Mouse (Mus musculus) stomach, embryonic 16.5 days (tissue): ENCODE data around the gene Abca5. TPM values are rescaled to one million over a fixed set of nuclear protein-coding genes. Genes with fewer than 3 reads are reported as not detected.

Experiments
- ATAC-seq: fragments of 200-750 bp; cut with Nextera tagmentation; 2 replicates; pipeline ENCODE4 v1.8.0; 2017; ENCODE audit warnings: moderate number of reproducible peaks, moderate TSS enrichment; ENCODE audit not compliant: insufficient read depth, low FRiP score
- H3K27ac ChIP-seq: fragments of 300-500 bp; sonication (generic); 2 replicates; pipeline ENCODE4 v1.5.1; 2014; ENCODE audit warnings: low read length
- H3K27me3 ChIP-seq: fragments of 300-500 bp; sonication (generic); 2 replicates; pipeline ENCODE4 v1.6.1; 2014; ENCODE audit warnings: low read length, control low read depth, mixed read lengths; ENCODE audit not compliant: control insufficient read depth, insufficient read depth
- H3K36me3 ChIP-seq: fragments of 300-500 bp; sonication (generic); 2 replicates; pipeline ENCODE4 v1.6.1; 2014; ENCODE audit warnings: low read length; ENCODE audit not compliant: control insufficient read depth, insufficient read depth
- H3K4me1 ChIP-seq: fragments of 300-500 bp; sonication (generic); 2 replicates; pipeline ENCODE4 v1.6.1; 2014; ENCODE audit warnings: low read length, control low read depth, mixed read lengths; ENCODE audit not compliant: control insufficient read depth, insufficient read depth
- H3K4me2 ChIP-seq: fragments of 300-500 bp; sonication (generic); 2 replicates; pipeline ENCODE4 v1.6.1; 2014; ENCODE audit warnings: low read depth, low read length, mixed read lengths
- H3K4me3 ChIP-seq: fragments of 300-500 bp; sonication (generic); replicated peaks from 2 replicates; pipeline ENCODE4 v1.5.1; 2014; ENCODE audit warnings: mild to moderate bottlenecking, low read length
- H3K9ac ChIP-seq: fragments of 300-500 bp; sonication (generic); 2 replicates; pipeline ENCODE4 v1.6.1; 2014; ENCODE audit warnings: low read length
- H3K9me3 ChIP-seq: fragments of 300-500 bp; sonication (generic); replicated peaks from 2 replicates; pipeline ENCODE4 v1.6.1; 2016; ENCODE audit warnings: low read length, control low read depth; ENCODE audit not compliant: control insufficient read depth
- WGBS: fragments of 180-500 bp; shearing (Covaris S2); extraction: QIAGEN DNeasy Blood & Tissue Kit; methylation state at CpG from one replicate; pipeline ENCODE4 v1.1.7; 2014; 5-methylcytosine and 5-hydroxymethylcytosine counted together
- polyA plus RNA-seq: library from polyadenylated mRNA; unstranded; fragments of >200 nt; fragmentation: Nextera tagmentation; extraction: Ambion mirVana; gene quantifications from 2 replicates; pipeline ENCODE4 v1.2.1, GENCODE M21; 2015

The Abca5 gene
- 3.8 and 4.3 TPM in 2 replicates for polyA plus RNA-seq

GRCm38 (mm10) chr11:110337289-110338245 is at the start of gene Abca5:
Gene Abca5, minus strand, starts transcription at chr11:110337716.
- Histone ChIP-seq H3K4me2 (peak within 1 kb of the TSS; percentile 98), H3K4me1 (no peaks in the 10 kb centered on the region), H3K36me3 (no peaks in the 10 kb centered on the region), H3K4me3 (peak within 1 kb of the TSS; percentile 88), H3K9ac (peak within 1 kb of the TSS; percentile 80), H3K27ac (no peak within 1 kb of the TSS), H3K27me3 (no peaks in the 10 kb centered on the region), H3K9me3 (no peaks in the 10 kb centered on the region)
- under 1% methylated on average over 89 of the region's 95 CpGs for WGBS
- peak; percentile 96 for ATAC-seq

GRCm38 (mm10) chr11:110385487-110385886 is 48.0 kb upstream of the Abca5 start:
- Histone ChIP-seq H3K27me3 (no peaks in the 10 kb centered on the region), H3K9me3 (no peaks in the 10 kb centered on the region), H3K4me3 (no peak overlapping the region), H3K4me1 (no peaks in the 10 kb centered on the region), H3K4me2 (no peak overlapping the region), H3K36me3 (no peaks in the 10 kb centered on the region), H3K9ac (no peak overlapping the region), H3K27ac (no peak overlapping the region)
- no peak for ATAC-seq
- WGBS: 78% methylated on average over 2 of the region's 2 CpGs

DNA sequence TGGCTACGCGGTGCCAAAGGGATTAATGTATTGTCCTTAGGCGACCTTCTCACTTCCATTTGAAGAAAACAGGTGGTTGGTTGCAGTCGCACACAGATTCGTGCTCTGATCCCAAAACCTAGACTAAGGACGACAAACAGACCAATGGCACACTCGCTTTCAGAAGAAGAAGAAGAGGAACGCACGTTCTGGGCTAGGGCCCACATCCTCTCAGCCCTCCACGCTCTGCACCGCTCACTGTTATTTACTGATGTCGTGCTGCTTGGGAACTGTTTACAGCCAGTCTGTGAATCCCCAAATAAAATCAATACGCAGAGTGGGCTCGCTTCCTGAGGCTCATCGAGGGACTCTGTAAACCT is 42.8 kb upstream of the Abca5 start:
- H3K4me1 ChIP-seq: no peaks in the 10 kb centered on the region
- H3K4me2 ChIP-seq: peak overlapping the region; percentile 57
- peak; percentile 19; the same call in 1 of the 2 replicates for ATAC-seq
- H3K27me3 ChIP-seq: no peaks in the 10 kb centered on the region
- WGBS: 20% methylated on average over 15 of the region's 15 CpGs
- H3K4me3 ChIP-seq: peak overlapping the region; percentile 35
- H3K9ac ChIP-seq: no peak overlapping the region
- peak overlapping the region; percentile 88 for H3K27ac ChIP-seq
- H3K9me3 ChIP-seq: no peaks in the 10 kb centered on the region
- no peaks in the 10 kb centered on the region for H3K36me3 ChIP-seq

DNA sequence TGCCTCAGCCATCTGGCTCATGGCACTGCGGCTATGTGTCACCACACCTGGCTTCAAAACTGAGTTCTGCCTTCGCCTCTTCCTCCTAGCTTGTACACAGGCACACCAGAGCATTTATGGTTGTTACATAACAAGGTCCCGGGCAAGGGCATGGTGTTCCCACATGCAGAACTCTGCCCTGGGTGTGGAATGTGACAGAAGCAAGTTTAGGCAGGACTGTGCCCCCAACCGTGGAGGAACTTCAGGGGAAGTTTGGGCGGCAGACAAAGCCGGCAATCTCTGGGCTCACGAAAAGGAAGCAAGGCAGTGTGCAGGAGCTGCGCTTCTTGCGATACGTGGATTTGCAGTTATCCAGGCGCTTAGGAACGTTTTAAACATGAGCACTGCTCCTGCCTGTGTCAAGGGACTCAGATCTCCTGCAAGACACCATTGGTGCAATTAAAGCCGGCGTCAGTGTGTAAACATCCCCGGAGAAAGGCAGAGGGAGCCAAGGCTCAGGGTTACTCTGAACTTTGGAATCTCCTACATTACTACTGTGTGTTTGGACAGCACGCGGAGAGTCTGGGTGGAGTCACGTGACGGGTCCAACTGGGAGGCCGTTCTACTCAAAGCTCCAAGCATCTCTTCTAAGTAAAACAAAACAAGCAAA is 42.3 kb upstream of the Abca5 start:
- H3K27ac ChIP-seq: peak overlapping the region; percentile 88

DNA sequence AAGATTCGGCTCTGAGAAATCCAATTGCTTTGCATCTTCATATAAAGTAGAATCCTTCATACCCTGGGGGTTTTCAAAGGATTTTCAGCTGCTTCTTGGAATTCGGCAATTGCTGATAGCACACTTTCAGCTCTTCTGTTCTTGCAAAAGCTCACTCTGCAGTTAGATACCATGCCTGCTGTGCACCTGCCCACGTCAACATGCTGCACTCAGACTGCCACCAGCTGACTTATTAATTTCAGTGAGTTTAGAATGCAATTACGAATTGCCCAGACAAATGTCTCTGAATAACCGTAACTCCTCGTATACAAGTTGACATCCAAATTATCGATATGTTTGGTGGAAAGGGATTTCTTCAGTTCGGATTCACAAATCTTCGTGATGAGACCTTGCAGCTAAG is 36.5 kb upstream of the Abca5 start:
- no peaks in the 10 kb centered on the region for H3K27me3 ChIP-seq
- H3K4me1 ChIP-seq: 0 out of 2 replicates have a peak, but pooled peaks cover 4% of the 10 kb centered on the region
- H3K9me3 ChIP-seq: no peaks in the 10 kb centered on the region
- H3K9ac ChIP-seq: no peak overlapping the region
- no peak overlapping the region for H3K27ac ChIP-seq
- no peak for ATAC-seq
- 84% methylated on average over 9 of the region's 9 CpGs for WGBS
- H3K4me3 ChIP-seq: no peak overlapping the region
- no peak overlapping the region for H3K4me2 ChIP-seq
- no peaks in the 10 kb centered on the region for H3K36me3 ChIP-seq

More for the DNA sequence above, 42.3 kb upstream of the Abca5 start:
- H3K4me1 ChIP-seq: no peaks in the 10 kb centered on the region
- H3K4me2 ChIP-seq: peak overlapping the region; percentile 57
- H3K27me3 ChIP-seq: no peaks in the 10 kb centered on the region
- WGBS: 5% methylated on average over 20 of the region's 20 CpGs
- H3K9ac ChIP-seq: peak overlapping the region; percentile 53
- peak overlapping the region; percentile 35 for H3K4me3 ChIP-seq
- ATAC-seq: peak; percentile 96
- H3K9me3 ChIP-seq: no peaks in the 10 kb centered on the region
- no peaks in the 10 kb centered on the region for H3K36me3 ChIP-seq

DNA sequence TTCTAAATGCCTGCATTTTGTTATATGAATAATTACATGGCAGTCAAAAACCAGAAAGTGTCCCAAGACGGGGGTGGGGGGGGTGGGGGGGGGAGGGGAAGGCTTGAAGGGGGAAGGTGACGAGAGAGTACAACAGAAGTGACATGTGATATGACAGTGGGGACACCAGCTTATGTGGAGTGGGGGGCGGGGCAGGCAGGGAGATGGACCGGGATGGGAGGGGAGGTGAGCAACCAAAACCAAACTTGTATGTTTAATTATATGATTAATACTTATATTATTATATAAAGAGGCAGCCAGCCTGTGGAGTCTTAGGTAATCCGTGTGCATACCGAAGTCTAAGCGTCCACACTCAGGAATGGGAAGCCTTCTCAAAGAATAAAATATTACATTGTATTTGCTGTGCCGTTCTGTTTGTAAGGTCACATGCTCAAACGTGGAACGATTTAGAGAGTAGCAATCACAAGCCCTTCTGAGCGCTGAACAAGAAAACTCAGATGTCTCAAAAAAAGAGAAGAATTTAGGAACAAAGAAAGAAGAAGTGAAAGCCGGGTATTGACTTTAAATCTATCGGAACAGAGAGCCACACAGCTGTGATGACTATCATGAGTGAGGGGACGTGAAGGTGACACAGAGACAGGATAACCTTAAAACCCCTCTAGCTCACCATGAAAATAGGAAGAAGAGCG is 34.9 kb upstream of the Abca5 start:
- Histone ChIP-seq H3K27ac (no peak overlapping the region), H3K9ac (no peak overlapping the region), H3K27me3 (no peaks in the 10 kb centered on the region), H3K9me3 (no peaks in the 10 kb centered on the region), H3K4me2 (no peak overlapping the region), H3K4me3 (no peak overlapping the region), H3K36me3 (no peaks in the 10 kb centered on the region), H3K4me1 (0 out of 2 replicates have a peak, but pooled peaks cover 4% of the 10 kb centered on the region)
- WGBS: 70% methylated on average over 15 of the region's 15 CpGs
- ATAC-seq: no peak

DNA sequence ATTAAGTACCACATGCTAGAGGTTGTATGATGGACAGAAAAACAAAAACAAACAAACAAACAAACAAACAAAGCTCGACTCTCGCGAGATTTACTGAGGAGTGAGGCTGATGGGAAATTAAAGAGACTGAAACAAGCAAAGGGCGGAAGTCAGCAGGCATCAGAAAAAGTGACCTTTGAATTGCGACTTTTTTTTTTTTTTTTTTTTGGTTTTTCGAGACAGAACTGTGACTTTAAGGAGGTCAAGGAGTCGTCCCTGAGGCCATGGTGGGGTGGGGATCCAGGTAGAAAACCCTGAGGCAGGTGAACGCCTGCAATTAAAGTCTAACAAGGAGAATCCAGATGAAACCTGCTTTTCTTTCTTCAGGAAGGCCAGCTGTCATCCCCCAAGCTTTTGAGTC is 34.3 kb upstream of the Abca5 start:
- Histone ChIP-seq H3K4me2 (no peak overlapping the region), H3K36me3 (no peaks in the 10 kb centered on the region), H3K27ac (no peak overlapping the region), H3K9me3 (no peaks in the 10 kb centered on the region), H3K27me3 (no peaks in the 10 kb centered on the region), H3K9ac (no peak overlapping the region), H3K4me1 (0 out of 2 replicates have a peak, but pooled peaks cover 4% of the 10 kb centered on the region), H3K4me3 (no peak overlapping the region)
- WGBS: 58% methylated on average over 8 of the region's 8 CpGs
- ATAC-seq: no peak

GRCm38 (mm10) chr11:110369312-110370019 is 31.9 kb upstream of the Abca5 start:
- Histone ChIP-seq H3K27me3 (no peaks in the 10 kb centered on the region), H3K9me3 (no peaks in the 10 kb centered on the region), H3K27ac (no peak overlapping the region), H3K4me3 (no peak overlapping the region), H3K36me3 (no peaks in the 10 kb centered on the region), H3K4me1 (0 out of 2 replicates have a peak, but pooled peaks cover 4% of the 10 kb centered on the region), H3K9ac (no peak overlapping the region), H3K4me2 (peak overlapping the region; percentile 5)
- no peak for ATAC-seq
- WGBS: 23% methylated on average over 15 of the region's 15 CpGs
